Comparison of ENCODE assay signal across 19 mouse cellular contexts in the genomic region with DNA sequence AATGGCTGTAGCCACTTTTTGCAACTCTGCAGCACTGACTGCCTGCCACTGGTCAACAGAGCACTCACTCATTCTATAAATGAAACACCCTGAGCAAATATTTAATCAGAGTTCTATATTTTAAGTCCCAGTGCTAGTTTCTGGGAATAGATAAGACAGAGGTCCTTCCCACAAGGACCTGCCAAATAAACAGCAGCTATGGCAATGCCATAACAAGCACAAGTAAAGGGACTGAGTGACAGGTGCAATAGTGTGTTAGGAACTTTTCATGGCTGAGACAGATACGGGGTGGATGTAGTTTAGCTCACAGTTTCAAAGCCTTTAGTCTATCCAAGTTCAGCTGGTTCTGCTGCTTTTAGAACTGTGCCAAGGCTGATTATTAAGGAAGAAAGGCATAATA.
"Had no signal": no experiment of that assay in that cellular context is flagged by ENCODE, and none has a peak within 500 bp of the region (broad histone marks: within the 10 kb centered on the region; RNA-seq: fewer than 3 reads in every experiment).

No protein-coding gene starts in this region.

- H3K27ac ChIP-seq: limb, embryonic 12.5 days; liver, embryonic 13.5 days; macrophage; neural tube, embryonic 15.5 days had no signal

- H3K4me3 ChIP-seq: limb, embryonic 12.5 days; liver, embryonic 13.5 days; megakaryocyte, embryonic 14.5 days; neural tube, embryonic 15.5 days had no signal

- H3K27me3 ChIP-seq: limb, embryonic 12.5 days; liver, embryonic 13.5 days; neural tube, embryonic 15.5 days had no signal

- H3K36me3 ChIP-seq: neural tube, embryonic 15.5 days had no signal

- DNase-seq: kidney, adult 9 months; kidney, postnatal 36 days; layer of hippocampus, adult 9-11 months; layer of hippocampus, postnatal 36 days; liver, embryonic 13.5 days; lung, embryonic 14.5 days; lung, postnatal 14 days; right cerebral cortex, adult 18-20 months; right cerebral cortex, postnatal 25 days; thymus, adult 18-20 months; thymus, postnatal 25 days had no signal

- H3K9me3 ChIP-seq: limb, embryonic 12.5 days; liver, embryonic 13.5 days; megakaryocyte, embryonic 14.5 days; neural tube, embryonic 15.5 days had no signal

- ATAC-seq: hindbrain, embryonic 16.5 days; inflammation-experienced regulatory T-cells, adult 6 months; midbrain, embryonic 16.5 days had no signal

- H3K4me2 ChIP-seq: limb, embryonic 12.5 days; liver, embryonic 13.5 days; midbrain, embryonic 11.5 days had no signal

- H3K9ac ChIP-seq: limb, embryonic 12.5 days; liver, embryonic 13.5 days; lung, embryonic 14.5 days; neural tube, embryonic 15.5 days had no signal
